Mouse (Mus musculus): Measurements from ENCODE around the gene Kif26b. TPM values are rescaled to one million over a fixed set of nuclear protein-coding genes. Genes with fewer than 3 reads are reported as not detected.

The Kif26b gene
- polyA plus RNA-seq, 1 experiment from 2014 or later: 8.1 TPM

DNA sequence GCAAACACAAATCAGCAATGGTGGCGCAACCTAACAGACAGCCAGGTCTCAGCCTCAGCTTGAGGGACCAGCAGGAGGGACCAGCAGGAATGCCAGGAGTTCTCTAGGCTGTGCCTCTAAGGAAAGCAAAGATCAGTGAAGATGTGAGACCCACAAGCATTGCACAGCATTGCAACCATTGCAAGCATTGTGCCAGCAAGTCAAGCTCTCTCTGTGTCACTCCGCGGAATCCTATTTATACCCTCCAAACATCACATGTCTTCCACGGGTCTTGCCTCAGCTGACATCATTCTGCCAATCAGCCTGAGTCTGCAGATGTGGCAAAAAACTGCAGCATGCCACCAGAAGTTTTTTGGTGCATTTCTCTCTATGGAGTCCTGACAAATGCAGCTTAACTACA, 411.4 kb downstream of the Kif26b start:
- Histone ChIP-seq H3K4me1 (ENCODE audit: control insufficient read depth, insufficient read depth, low read length) (peaks cover 19% of the 10 kb centered on the region), H3K9me3 (ENCODE audit: control insufficient read depth, low read length) (no peaks in the 10 kb centered on the region), H3K36me3 (ENCODE audit: control insufficient read depth, insufficient read depth, low read length) (no peaks in the 10 kb centered on the region; the same call in 1 of the 2 replicates), H3K9ac (ENCODE audit: low read depth, low read length) (no peak overlapping the region), H3K27ac (replicated peaks; ENCODE audit: low read depth, low read length) (no peak overlapping the region), H3K27me3 (replicated peaks; ENCODE audit: control insufficient read depth, insufficient read depth, low read length) (no peaks in the 10 kb centered on the region), H3K4me3 (ENCODE audit: low read depth, low read length) (no peak overlapping the region), H3K4me2 (ENCODE audit: low read depth, low read length) (no peak overlapping the region)
- DNase-seq (ENCODE audit: low spot score): no peak
- 91% methylated on average over 4 of the region's 4 CpGs for WGBS
- no peak for ATAC-seq (ENCODE audit: low read depth)

DNA sequence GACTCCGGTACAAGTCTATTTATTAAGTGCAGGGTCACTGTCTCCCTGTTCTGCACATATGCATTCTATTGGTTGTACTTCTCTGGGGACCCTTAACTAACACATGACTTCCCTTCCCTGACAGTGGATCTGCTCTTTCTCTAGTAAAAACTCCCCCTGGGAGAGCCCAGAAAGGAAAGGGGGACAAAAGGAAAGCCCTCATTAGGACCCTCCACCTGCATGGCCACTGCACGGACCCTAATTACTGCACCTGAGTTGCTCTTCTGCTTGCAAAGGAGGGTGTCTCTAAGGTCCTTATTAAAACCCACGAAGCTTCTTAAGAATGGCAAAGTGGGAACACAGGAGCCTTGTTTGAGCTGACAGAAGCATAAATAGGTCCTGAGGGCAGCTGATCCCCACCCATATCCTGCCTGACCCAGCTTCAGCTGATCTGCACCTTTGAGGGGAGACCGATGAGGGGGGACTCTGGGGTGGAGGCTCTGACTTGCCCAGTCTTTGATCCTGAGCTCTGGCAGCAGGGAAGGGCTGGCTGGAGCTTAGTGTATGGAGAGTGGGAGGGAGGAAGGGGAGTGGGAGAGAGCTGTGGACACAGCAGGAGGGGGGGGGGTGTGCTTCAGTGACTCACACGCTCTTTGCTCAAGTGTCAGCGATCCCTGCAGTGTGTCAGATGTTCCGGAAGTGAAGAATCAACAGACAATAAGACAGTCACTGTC, 413.5 kb downstream of the Kif26b start:
- WGBS: 29% methylated on average over 7 of the region's 7 CpGs

DNA sequence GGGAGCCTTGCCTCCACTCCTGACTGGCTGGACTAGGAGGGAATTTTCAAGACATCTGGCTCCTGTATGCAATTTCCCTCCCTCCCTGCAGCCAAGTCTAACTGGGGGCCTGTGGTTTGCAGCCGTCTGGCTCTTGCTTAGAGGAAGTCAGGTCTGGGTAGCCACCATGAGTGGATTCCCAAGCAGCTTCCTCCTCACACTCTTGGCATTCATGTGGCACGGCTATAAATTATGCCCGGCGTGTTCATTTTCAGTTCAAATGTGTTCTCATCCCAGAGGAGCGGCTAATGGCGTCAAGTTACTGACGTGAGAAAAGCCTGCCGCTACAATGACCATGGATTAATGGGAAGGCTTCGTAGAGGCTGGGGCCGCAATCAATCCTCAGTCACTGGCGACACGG, 424.0 kb downstream of the Kif26b start:
- peak; percentile 64 for DNase-seq (ENCODE audit: low spot score)
- WGBS: 47% methylated on average over 12 of the region's 12 CpGs
- H3K4me2 ChIP-seq (ENCODE audit: low read depth, low read length): no peak overlapping the region

More for the DNA sequence above, 413.5 kb downstream of the Kif26b start:
- Histone ChIP-seq H3K27me3 (replicated peaks; ENCODE audit: control insufficient read depth, insufficient read depth, low read length) (no peaks in the 10 kb centered on the region), H3K9me3 (ENCODE audit: control insufficient read depth, low read length) (no peaks in the 10 kb centered on the region), H3K4me1 (ENCODE audit: control insufficient read depth, insufficient read depth, low read length) (peaks cover 5% of the 10 kb centered on the region), H3K9ac (ENCODE audit: low read depth, low read length) (no peak overlapping the region), H3K4me3 (ENCODE audit: low read depth, low read length) (no peak overlapping the region), H3K27ac (replicated peaks; ENCODE audit: low read depth, low read length) (no peak overlapping the region), H3K4me2 (ENCODE audit: low read depth, low read length) (no peak overlapping the region), H3K36me3 (ENCODE audit: control insufficient read depth, insufficient read depth, low read length) (no peaks in the 10 kb centered on the region; the same call in 1 of the 2 replicates)
- ATAC-seq (ENCODE audit: low read depth) (0 out of 2 replicates have a peak, but pooled peaks have one; percentile 47), DNase-seq (ENCODE audit: low spot score) (peak; percentile 16)

DNA sequence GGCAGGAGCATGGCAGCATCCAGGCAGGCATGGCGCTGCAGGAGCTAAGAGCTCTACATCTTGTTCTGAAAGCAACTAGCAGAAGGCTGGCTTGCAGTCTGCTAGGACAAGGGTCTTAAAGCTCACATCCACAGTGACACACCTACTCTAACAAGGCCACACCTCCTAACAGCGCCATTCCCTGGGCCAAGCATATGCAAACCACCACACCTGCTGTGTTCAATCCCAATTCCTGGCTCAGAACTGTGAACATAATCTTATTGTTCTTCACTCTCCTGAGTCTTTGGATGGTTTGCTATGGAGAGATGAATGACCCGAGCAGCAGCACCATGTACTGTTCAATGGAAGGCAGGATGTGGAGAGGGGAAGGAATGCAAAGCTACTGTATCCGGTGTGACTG, 429.7 kb downstream of the Kif26b start:
- Histone ChIP-seq H3K9ac (ENCODE audit: low read depth, low read length) (no peak overlapping the region), H3K9me3 (ENCODE audit: control insufficient read depth, low read length) (no peaks in the 10 kb centered on the region), H3K4me3 (ENCODE audit: low read depth, low read length) (no peak overlapping the region), H3K4me1 (ENCODE audit: control insufficient read depth, insufficient read depth, low read length) (0 out of 2 replicates have a peak, but pooled peaks cover under 1% of the 10 kb centered on the region), H3K27me3 (replicated peaks; ENCODE audit: control insufficient read depth, insufficient read depth, low read length) (no peaks in the 10 kb centered on the region), H3K27ac (replicated peaks; ENCODE audit: low read depth, low read length) (no peak overlapping the region), H3K4me2 (ENCODE audit: low read depth, low read length) (no peak overlapping the region), H3K36me3 (ENCODE audit: control insufficient read depth, insufficient read depth, low read length) (no peaks in the 10 kb centered on the region)
- WGBS: 87% methylated on average over 4 of the region's 4 CpGs
- DNase-seq (ENCODE audit: low spot score) (no peak), ATAC-seq (ENCODE audit: low read depth) (no peak)

More for the DNA sequence above, 424.0 kb downstream of the Kif26b start:
- Histone ChIP-seq H3K36me3 (ENCODE audit: control insufficient read depth, insufficient read depth, low read length) (no peaks in the 10 kb centered on the region), H3K9me3 (ENCODE audit: control insufficient read depth, low read length) (peaks cover 14% of the 10 kb centered on the region), H3K27me3 (replicated peaks; ENCODE audit: control insufficient read depth, insufficient read depth, low read length) (no peaks in the 10 kb centered on the region), H3K27ac (replicated peaks; ENCODE audit: low read depth, low read length) (peak overlapping the region; percentile 33; the same call in 1 of the 2 replicates), H3K4me1 (ENCODE audit: control insufficient read depth, insufficient read depth, low read length) (peaks cover 15% of the 10 kb centered on the region), H3K9ac (ENCODE audit: low read depth, low read length) (no peak overlapping the region), H3K4me3 (ENCODE audit: low read depth, low read length) (no peak overlapping the region)
- ATAC-seq (ENCODE audit: low read depth): 0 out of 2 replicates have a peak, but pooled peaks have one; percentile 53

DNA sequence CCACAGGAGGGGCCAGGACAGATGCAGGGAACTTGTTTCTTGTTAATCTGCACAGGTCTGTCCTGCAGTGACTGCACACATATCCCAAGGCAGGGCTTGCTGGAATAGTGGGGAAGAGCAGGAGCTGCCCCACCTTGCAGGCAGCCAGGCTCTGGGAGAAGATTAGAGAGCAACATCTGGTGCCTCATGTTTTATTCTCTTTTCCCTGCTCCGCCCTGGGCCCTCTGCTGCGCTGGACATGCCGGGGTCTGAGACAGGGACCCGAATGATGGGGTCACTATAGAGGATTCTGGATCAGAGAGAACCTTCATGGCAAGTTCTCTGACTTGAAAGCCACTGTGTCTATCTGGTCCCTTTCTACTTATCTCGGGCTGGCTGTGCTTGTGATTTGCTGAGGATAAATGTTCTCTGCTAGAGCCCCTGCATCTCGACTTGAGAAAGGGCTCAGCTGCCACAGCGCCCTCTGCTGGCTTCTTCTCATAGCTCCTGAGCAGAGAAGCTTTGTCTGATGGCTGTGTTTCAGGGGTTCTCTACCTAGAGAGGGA, 431.2 kb downstream of the Kif26b start:
- peak; percentile 70; the same call in 1 of the 2 replicates for ATAC-seq (ENCODE audit: low read depth)
- DNase-seq (ENCODE audit: low spot score): peak; percentile 90
- H3K9ac ChIP-seq (ENCODE audit: low read depth, low read length): no peak overlapping the region
- no peaks in the 10 kb centered on the region for H3K27me3 ChIP-seq (replicated peaks; ENCODE audit: control insufficient read depth, insufficient read depth, low read length)
- H3K27ac ChIP-seq (replicated peaks; ENCODE audit: low read depth, low read length): no peak overlapping the region
- H3K4me2 ChIP-seq (ENCODE audit: low read depth, low read length): no peak overlapping the region
- no peak overlapping the region for H3K4me3 ChIP-seq (ENCODE audit: low read depth, low read length)
- 37% methylated on average over 7 of the region's 7 CpGs for WGBS
- H3K36me3 ChIP-seq (ENCODE audit: control insufficient read depth, insufficient read depth, low read length): no peaks in the 10 kb centered on the region
- no peaks in the 10 kb centered on the region for H3K4me1 ChIP-seq (ENCODE audit: control insufficient read depth, insufficient read depth, low read length)
- H3K9me3 ChIP-seq (ENCODE audit: control insufficient read depth, low read length): no peaks in the 10 kb centered on the region

DNA sequence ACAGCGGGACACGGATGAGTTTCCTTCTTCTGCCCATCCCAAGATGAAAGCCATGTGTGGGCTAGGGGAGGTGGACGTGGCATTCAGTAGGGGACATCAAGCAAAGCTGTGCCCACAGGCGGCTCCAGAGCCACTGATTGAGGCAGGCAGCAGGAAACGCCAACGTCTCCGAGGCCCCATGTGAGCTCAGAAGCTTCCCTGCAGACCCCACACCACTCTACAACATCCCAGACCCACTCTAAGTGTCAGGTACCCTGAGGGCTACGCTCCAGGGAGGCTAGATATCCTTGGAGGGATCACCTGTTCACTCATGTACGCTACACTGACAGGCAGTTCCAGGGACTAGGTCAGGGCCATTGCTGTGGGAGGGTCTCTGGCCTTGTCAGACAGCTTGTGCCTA, 432.7 kb downstream of the Kif26b start:
- WGBS: 73% methylated on average over 9 of the region's 9 CpGs
- no peaks in the 10 kb centered on the region for H3K9me3 ChIP-seq (ENCODE audit: control insufficient read depth, low read length)
- DNase-seq (ENCODE audit: low spot score): no peak
- no peak for ATAC-seq (ENCODE audit: low read depth)
- H3K27me3 ChIP-seq (replicated peaks; ENCODE audit: control insufficient read depth, insufficient read depth, low read length): no peaks in the 10 kb centered on the region
- no peak overlapping the region for H3K27ac ChIP-seq (replicated peaks; ENCODE audit: low read depth, low read length)
- H3K4me3 ChIP-seq (ENCODE audit: low read depth, low read length): no peak overlapping the region
- no peak overlapping the region for H3K4me2 ChIP-seq (ENCODE audit: low read depth, low read length)
- H3K4me1 ChIP-seq (ENCODE audit: control insufficient read depth, insufficient read depth, low read length): no peaks in the 10 kb centered on the region
- H3K36me3 ChIP-seq (ENCODE audit: control insufficient read depth, insufficient read depth, low read length): no peaks in the 10 kb centered on the region
- no peak overlapping the region for H3K9ac ChIP-seq (ENCODE audit: low read depth, low read length)

DNA sequence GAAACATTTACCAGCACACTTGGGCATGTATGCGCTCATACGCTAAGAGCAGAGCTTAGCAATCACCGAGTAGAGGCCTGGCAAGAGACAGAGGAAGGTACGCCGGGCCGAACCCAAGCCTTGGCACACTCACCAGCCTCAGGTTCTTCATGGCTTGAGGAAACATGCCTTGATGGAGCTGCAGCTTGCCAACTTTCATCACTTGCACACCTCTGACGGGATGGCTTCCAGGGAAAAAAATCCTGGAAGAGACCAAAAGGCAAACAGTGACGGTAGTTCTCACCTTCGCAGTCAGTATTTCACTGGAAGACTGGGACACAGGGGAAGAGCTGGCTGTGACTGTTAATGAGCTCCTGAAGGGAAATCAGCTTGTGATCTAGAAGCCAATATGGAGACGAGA, 443.1 kb downstream of the Kif26b start:
- Histone ChIP-seq H3K9ac (ENCODE audit: low read depth, low read length) (no peak overlapping the region), H3K36me3 (ENCODE audit: control insufficient read depth, insufficient read depth, low read length) (no peaks in the 10 kb centered on the region), H3K4me1 (ENCODE audit: control insufficient read depth, insufficient read depth, low read length) (0 out of 2 replicates have a peak, but pooled peaks cover 7% of the 10 kb centered on the region), H3K27me3 (replicated peaks; ENCODE audit: control insufficient read depth, insufficient read depth, low read length) (no peaks in the 10 kb centered on the region), H3K27ac (replicated peaks; ENCODE audit: low read depth, low read length) (no peak overlapping the region), H3K9me3 (ENCODE audit: control insufficient read depth, low read length) (no peaks in the 10 kb centered on the region), H3K4me3 (ENCODE audit: low read depth, low read length) (no peak overlapping the region), H3K4me2 (ENCODE audit: low read depth, low read length) (no peak overlapping the region)
- 85% methylated on average over 10 of the region's 10 CpGs for WGBS
- DNase-seq (ENCODE audit: low spot score) (no peak), ATAC-seq (ENCODE audit: low read depth) (no peak)

DNA sequence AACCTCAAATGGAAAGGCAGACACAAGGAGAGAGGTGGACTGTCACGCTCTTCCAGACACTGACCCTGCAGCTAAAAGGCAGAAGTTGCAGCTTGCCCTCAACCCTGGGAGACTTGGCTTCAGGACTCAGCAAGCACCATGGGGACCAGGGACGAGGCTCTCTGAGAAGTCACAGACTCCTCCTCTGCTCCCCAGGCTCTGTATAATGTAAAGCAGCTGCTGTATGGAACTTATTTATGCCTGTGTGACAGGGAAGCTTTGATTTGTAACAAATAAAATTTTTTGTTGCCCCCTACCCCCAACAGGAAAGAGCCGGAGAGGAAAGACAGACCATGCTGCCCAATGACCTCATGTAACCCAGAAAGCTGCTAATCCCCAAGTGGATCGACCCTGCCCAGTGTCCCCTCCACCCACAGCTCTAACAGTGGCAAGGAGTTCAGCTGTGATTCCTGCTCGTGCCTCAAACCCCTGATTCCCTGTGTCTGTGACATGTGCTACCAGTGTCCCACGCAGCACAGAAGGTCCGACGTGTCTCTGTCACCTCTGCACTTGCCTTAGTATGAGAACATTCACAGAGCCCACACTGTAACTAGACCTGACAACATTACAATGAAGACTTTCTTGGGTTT, 449.8 kb downstream of the Kif26b start:
- peak; percentile 38; the same call in 1 of the 2 replicates for ATAC-seq (ENCODE audit: low read depth)
- Histone ChIP-seq H3K27ac (replicated peaks; ENCODE audit: low read depth, low read length) (no peak overlapping the region), H3K4me1 (ENCODE audit: control insufficient read depth, insufficient read depth, low read length) (peaks cover 23% of the 10 kb centered on the region; the same call in 1 of the 2 replicates), H3K4me3 (ENCODE audit: low read depth, low read length) (no peak overlapping the region), H3K27me3 (replicated peaks; ENCODE audit: control insufficient read depth, insufficient read depth, low read length) (no peaks in the 10 kb centered on the region), H3K4me2 (ENCODE audit: low read depth, low read length) (no peak overlapping the region; the same call in 1 of the 2 replicates), H3K9me3 (ENCODE audit: control insufficient read depth, low read length) (no peaks in the 10 kb centered on the region), H3K9ac (ENCODE audit: low read depth, low read length) (no peak overlapping the region), H3K36me3 (ENCODE audit: control insufficient read depth, insufficient read depth, low read length) (no peaks in the 10 kb centered on the region)
- 22% methylated on average over 8 of the region's 8 CpGs for WGBS
- DNase-seq (ENCODE audit: low spot score): peak; percentile 62

Data from embryonic facial prominence, embryonic 14.5 days (tissue).